Mouse (Mus musculus) CH12.LX (cell line): ENCODE data around the gene Pls3.

ENCODE experiments used
- CTCF ChIP-seq, 2 experiments: IDR thresholded peaks in 1 of 2; conservative IDR thresholded peaks in 1 of 2; 2 replicates each; pipeline ENCODE4 v1.5.1; 2011 to 2012; ENCODE audit warnings: low read depth in 2 of 2, low read length in 2 of 2, improper control_type of control experiment in 1 of 2, inconsistent platforms in 1 of 2, mild to moderate bottlenecking in 1 of 2, moderate library complexity in 1 of 2
- POLR2A ChIP-seq: IDR thresholded peaks from 2 replicates; pipeline ENCODE4 v1.6.1; 2011; ENCODE audit warnings: low read depth, mild to moderate bottlenecking, improper control_type of control experiment, low read length
- RCOR1 ChIP-seq: conservative IDR thresholded peaks from 2 replicates; pipeline ENCODE4 v1.6.1; 2012; ENCODE audit warnings: low read depth, mild to moderate bottlenecking, inconsistent platforms, low read length, improper control_type of control experiment
- ZNF384 ChIP-seq: IDR thresholded peaks from 2 replicates; pipeline ENCODE4 v1.6.1; 2012; ENCODE audit warnings: low read depth, low read length, improper control_type of control experiment, inconsistent platforms

DNA sequence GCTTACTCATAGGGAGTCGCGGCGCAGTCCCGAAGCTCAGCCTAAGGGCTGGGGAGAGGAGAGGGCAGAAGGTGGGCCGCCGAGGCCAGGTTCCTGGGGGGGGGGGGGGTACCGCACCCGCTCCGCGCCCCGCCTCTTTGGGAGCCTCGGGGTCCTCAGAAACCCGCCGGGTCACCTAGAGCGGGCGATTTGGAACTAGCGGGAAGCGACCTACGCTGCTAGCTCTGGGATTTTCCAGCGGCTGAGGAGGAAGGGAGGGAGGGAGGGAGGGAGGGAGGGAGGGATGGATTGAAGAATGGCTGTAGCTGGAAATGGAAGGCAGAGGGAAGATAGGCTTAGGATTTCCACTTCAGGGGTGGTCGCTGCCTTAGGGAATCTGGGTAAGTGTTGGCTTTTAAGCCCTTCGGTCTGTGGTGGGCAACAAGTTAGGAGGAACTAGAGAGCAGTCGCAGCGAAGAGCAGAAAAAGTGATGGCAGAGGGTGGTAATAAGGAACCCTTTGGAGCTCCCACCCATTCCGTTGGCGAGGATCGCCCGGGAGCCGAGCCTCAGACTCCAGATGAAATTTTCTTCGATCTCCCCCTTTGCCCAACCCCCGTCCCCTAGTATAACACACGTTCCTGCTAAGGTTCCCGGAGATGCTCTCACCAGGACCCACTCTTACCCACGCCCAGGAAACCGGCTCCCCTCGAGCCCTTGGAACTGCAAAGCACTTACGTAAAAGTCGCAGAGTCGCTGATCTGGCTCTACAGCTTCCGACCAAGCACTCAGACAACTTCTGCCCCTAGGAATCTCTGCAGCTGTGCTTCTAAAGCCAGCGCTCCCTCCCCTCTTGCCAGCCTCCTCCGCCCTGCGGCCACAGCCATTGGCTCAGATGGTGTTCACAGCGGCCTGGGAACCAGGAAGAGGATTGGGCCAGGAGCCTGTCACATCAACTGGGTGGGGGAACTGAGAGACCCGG, at the start of gene Pls3:
- TF ChIP-seq POLR2A (no peak), RCOR1 (no peak), CTCF (conservative IDR thresholded peaks at IDR 0.05 in 1 of 2, IDR thresholded peaks at IDR 0.05 in 1 of 2; ENCODE audit: low read depth in 2 of 2, low read length in 2 of 2) (no peak), ZNF384 (no peak)
